Mouse (Mus musculus): ENCODE results near the gene Mpdz.

GRCm38 (mm10) chr4:81396883-81397282 lies 45.7 kb downstream of the Mpdz start:
- TF ChIP-seq POLR2AphosphoS5 (IDR thresholded peaks at IDR 0.05; ENCODE audit: insufficient replicate concordance, low read depth, low read length): no peak
- TF ChIP-seq CTCF (IDR thresholded peaks at IDR 0.05; ENCODE audit: low read depth, low read length): no peak
- no peak for TF ChIP-seq TAL1 (conservative IDR thresholded peaks at IDR 0.05; ENCODE audit: low read depth, low read length)
- TF ChIP-seq GATA1 (IDR thresholded peaks at IDR 0.05; ENCODE audit: borderline replicate concordance, low read length): no peak
- TF ChIP-seq GATA2 (IDR thresholded peaks at IDR 0.05; ENCODE audit: borderline replicate concordance, low read depth, low read length): no peak

Data from G1E (cell line).